Mouse (Mus musculus) erythroblast, embryonic 14.5 days (primary cell): ENCODE data around the gene Sept1. TPM values are rescaled to one million over a fixed set of nuclear protein-coding genes. Genes with fewer than 3 reads are reported as not detected.

Experiments used
- H3K27me3 ChIP-seq: 2 replicates; pipeline ENCODE4 v1.6.1; 2012; ENCODE audit warnings: inconsistent platforms; ENCODE audit not compliant: control insufficient read depth
- H3K36me3 ChIP-seq: 2 replicates; pipeline ENCODE4 v1.6.1; 2012; ENCODE audit warnings: mild to moderate bottlenecking, inconsistent platforms; ENCODE audit not compliant: control insufficient read depth
- H3K4me1 ChIP-seq: 2 replicates; pipeline ENCODE4 v1.6.1; 2012; ENCODE audit warnings: inconsistent platforms; ENCODE audit not compliant: control insufficient read depth
- H3K4me3 ChIP-seq: replicated peaks from 2 replicates; pipeline ENCODE3; 2012; ENCODE audit warnings: moderate library complexity, mild to moderate bottlenecking, inconsistent platforms
- H3K9me3 ChIP-seq: 2 replicates; pipeline ENCODE4 v1.6.1; 2012; ENCODE audit warnings: low read length, inconsistent platforms, mixed read lengths; ENCODE audit not compliant: control insufficient read depth
- GATA1 ChIP-seq: IDR thresholded peaks from 2 replicates; pipeline ENCODE4 v1.6.1; 2012; ENCODE audit warnings: low read length, inconsistent platforms, mixed read lengths
- TAL1 ChIP-seq: IDR thresholded peaks from 3 replicates; pipeline ENCODE4 v1.6.1; 2012; ENCODE audit warnings: low read length, inconsistent platforms, mixed read lengths
- polyA plus RNA-seq: library from polyadenylated mRNA; stranded (reverse); fragments of >175 nt; gene quantifications from 2 replicates; pipeline ENCODE4 v1.2.3, GENCODE M21; 2012

Sept1 gene
- polyA plus RNA-seq, 1 experiment: 36.2 TPM

GRCm38 (mm10) chr7:127214521-127214920, 18.4 kb downstream of the Sept1 start:
- H3K4me3 ChIP-seq: no peak overlapping the region
- H3K27me3 ChIP-seq: no peaks in the 10 kb centered on the region
- TF ChIP-seq GATA1: no peak
- no peak for TF ChIP-seq TAL1
- no peaks in the 10 kb centered on the region for H3K9me3 ChIP-seq
- H3K4me1 ChIP-seq: peaks cover 89% of the 10 kb centered on the region
- H3K36me3 ChIP-seq: peaks cover 43% of the 10 kb centered on the region

DNA sequence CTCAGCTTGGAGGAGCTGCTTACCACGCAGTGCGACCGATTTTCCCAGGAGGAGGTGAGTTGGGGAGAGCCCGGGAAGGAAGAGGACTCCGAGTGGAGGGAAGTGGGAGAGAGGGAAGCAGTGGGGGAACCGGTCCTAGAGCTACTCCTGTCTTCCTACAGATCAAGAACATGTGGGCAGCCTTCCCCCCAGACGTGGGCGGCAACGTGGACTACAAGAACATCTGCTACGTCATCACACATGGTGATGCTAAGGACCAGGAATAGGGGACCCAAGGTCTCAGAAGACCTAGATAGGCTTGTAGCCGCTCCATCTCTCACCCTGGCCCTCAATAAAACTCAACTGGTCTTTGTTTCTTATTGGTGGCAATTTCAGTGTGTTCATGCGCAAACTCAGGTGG, 19.0 kb downstream of the Sept1 start:
- Histone ChIP-seq H3K27me3 (no peaks in the 10 kb centered on the region), H3K4me3 (no peak overlapping the region), H3K4me1 (peaks cover 89% of the 10 kb centered on the region), H3K9me3 (no peaks in the 10 kb centered on the region), H3K36me3 (peaks cover 43% of the 10 kb centered on the region)
- TF ChIP-seq TAL1 (no peak), GATA1 (no peak)

DNA sequence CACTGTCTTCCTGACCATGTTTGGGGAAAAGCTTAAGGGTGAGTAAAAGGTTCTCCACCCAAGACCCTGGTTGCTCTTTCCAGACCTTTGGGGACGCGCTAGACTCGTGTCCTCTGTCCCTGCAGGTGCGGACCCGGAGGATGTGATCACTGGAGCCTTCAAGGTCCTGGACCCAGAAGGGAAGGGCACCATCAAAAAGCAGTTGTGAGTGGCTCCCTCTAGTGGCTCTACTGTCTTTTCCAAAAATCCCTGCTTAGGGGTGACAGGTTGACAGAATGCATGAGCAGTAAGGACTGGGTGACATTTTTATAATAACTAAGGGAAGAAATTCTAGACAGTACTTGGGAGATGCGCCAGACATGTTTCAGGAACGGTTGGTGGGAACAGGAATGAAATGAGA, 19.4 kb downstream of the Sept1 start:
- Histone ChIP-seq H3K4me1 (peaks cover 87% of the 10 kb centered on the region), H3K27me3 (no peaks in the 10 kb centered on the region), H3K36me3 (peaks cover 43% of the 10 kb centered on the region), H3K9me3 (no peaks in the 10 kb centered on the region), H3K4me3 (no peak overlapping the region)
- TF ChIP-seq TAL1 (no peak), GATA1 (no peak)

DNA sequence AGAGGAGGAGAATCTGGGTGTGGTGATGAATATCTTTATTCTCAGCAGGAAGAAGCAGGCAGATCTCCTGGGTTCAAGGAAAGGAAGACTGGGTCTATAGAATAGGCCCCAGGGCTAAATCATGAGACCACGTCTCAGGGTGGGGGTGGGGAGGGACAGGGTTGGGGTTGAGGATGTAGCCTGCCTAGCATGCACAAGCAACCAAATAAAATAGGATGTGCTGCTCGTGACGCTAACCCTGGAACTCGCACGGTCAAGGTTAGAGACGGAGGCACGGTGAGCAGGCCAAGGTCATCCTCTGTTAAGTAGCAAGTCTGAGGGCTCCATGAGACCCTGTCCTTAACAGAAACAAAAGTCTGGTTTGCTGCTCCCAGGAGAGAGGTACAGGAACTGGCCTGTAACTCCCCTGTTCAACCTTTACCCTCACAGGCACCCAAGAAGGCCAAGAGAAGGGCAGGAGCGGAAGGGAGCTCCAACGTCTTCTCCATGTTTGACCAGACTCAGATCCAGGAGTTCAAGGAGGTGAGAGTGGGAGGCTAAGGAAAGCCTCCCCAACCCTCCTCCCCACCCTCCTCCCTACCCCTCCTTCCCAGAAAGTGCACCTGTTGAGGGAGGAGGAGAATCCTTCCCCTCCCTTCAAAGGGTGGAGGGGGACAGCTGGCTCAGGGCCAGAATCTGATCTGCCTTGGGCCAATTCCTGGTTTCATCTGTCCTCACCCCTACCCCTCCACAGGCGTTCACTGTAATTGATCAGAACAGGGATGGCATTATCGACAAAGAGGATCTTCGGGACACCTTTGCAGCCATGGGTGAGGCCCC, 20.3 kb downstream of the Sept1 start:
- Histone ChIP-seq H3K36me3 (peaks cover 43% of the 10 kb centered on the region), H3K4me1 (peaks cover 80% of the 10 kb centered on the region), H3K4me3 (no peak overlapping the region), H3K9me3 (no peaks in the 10 kb centered on the region), H3K27me3 (no peaks in the 10 kb centered on the region)
- TF ChIP-seq GATA1: no peak
- TF ChIP-seq TAL1: no peak

DNA sequence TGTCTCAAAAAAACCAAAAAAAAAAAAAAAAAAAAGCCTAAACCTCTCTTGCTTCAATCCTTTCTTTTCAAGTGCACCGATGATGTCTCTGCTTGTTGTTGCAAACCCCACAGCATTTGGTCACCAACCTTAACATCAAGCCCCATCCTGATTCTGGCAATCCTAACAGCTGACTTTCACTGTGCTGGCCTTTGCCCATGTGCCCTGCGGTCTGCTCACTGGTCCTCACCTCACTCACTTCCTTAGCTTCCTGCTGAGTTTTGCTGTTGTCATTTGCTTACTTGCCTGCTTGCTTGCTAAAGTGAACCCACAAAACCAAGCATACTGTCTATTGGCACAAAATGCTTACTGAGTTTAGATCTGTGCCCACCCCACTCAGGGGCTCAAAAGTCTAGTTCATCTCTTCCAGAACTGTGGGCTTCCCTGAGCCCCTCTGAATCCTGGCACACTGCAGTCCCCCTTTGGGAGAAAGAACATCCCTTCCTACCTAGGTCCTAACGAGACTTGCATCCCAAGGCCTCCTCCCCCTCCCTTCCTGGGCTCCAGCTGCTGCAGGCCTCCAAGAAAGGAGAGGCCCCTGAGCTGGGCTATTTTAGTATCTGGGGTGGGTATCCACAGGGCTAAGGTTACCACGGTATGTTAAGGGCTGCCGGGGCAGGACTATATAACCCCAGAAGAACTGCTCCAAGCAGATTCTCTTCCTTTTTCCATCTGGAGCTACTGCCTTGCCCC, 21.8 kb downstream of the Sept1 start:
- Histone ChIP-seq H3K4me1 (peaks cover 79% of the 10 kb centered on the region), H3K36me3 (peaks cover 42% of the 10 kb centered on the region), H3K27me3 (no peaks in the 10 kb centered on the region), H3K9me3 (no peaks in the 10 kb centered on the region), H3K4me3 (no peak overlapping the region)
- no peak for TF ChIP-seq GATA1

- TF ChIP-seq GATA1 (no peak), TAL1 (no peak)
- peak overlapping the region; percentile 90 for H3K4me3 ChIP-seq
- no peaks in the 10 kb centered on the region for H3K9me3 ChIP-seq
- peaks cover 78% of the 10 kb centered on the region for H3K4me1 ChIP-seq
- H3K27me3 ChIP-seq: no peaks in the 10 kb centered on the region
- H3K36me3 ChIP-seq: peaks cover 45% of the 10 kb centered on the region
Measured at GRCm38 (mm10) chr7:127210266-127210665, 22.7 kb downstream of the Sept1 start.

GRCm38 (mm10) chr7:127209851-127210250, 23.1 kb downstream of the Sept1 start:
- Histone ChIP-seq H3K36me3 (peaks cover 45% of the 10 kb centered on the region), H3K9me3 (no peaks in the 10 kb centered on the region), H3K4me1 (peaks cover 78% of the 10 kb centered on the region), H3K4me3 (peak overlapping the region; percentile 90), H3K27me3 (no peaks in the 10 kb centered on the region)
- TF ChIP-seq GATA1: no peak
- TF ChIP-seq TAL1: no peak

DNA sequence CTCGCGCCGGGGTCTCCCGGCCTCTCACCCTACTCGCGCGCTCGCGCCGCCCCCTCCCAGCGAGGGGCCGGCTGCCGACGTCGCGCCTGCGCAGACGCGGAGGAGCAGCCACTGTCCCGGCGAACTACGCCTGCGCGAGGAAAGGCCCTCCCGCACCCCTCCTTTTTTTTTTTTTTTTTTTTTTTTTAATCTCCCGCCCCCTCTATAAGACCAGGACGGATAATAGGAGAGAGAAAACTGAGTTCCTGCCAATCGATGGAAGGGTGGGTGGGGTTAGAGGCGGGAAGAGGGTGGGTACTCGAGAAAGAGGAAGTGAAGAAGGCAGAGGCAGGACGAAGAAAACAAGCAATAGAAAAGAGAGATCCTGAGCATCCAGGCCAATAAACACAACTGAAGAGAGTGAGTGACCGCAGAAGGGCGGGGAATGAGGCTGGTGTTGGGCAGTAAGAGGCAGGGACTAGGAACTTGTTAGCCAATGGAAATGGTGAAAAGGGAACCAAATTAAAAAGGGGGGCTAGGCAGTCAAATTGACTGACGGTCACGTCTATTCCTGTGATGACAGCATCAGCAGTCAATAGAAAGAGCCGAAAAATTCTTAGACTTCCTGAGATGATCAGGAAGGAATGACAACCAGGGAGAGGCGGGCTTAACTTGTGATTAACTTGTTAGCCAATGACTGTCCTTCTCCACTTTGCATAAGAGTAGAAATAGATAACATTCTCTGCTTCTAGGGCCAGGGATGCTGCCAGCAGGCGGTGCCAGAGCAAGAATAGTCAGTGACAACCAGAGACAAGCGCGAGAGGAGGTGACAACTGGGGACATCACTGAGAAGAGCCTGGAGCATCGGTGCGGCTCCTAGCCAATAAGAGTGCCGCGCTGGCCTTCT, 24.1 kb downstream of the Sept1 start, which contains the start of gene Mylpf:
Gene Mylpf, plus strand, starts transcription at position 338 of the 886 bp plus-strand sequence.
- Histone ChIP-seq H3K4me3 (peak within 1 kb of the TSS; percentile 90), H3K27me3 (no peaks in the 10 kb centered on the region), H3K9me3 (no peaks in the 10 kb centered on the region), H3K36me3 (peaks cover 45% of the 10 kb centered on the region), H3K4me1 (peaks cover 78% of the 10 kb centered on the region)
- TF ChIP-seq TAL1 (no peak), GATA1 (peak; percentile 69)

- H3K36me3 ChIP-seq: peaks cover 47% of the 10 kb centered on the region
- peak within 1 kb of the TSS; percentile 90 for H3K4me3 ChIP-seq
- peaks cover 76% of the 10 kb centered on the region for H3K4me1 ChIP-seq
- TF ChIP-seq TAL1: no peak
- no peaks in the 10 kb centered on the region for H3K9me3 ChIP-seq
- H3K27me3 ChIP-seq: no peaks in the 10 kb centered on the region
Measured at GRCm38 (mm10) chr7:127208295-127208552, 24.7 kb downstream of the Sept1 start, which contains the start of gene Tbc1d10b. Gene Tbc1d10b (minus strand): TSS chr7:127208468.
